Mouse (Mus musculus): ENCODE measurements around the gene Kctd5. TPM values are rescaled to one million over a fixed set of nuclear protein-coding genes. Genes with fewer than 3 reads are reported as not detected.

Kctd5 gene
- polyA plus RNA-seq, 1 experiment from 2014 or later = 58.4 TPM

DNA sequence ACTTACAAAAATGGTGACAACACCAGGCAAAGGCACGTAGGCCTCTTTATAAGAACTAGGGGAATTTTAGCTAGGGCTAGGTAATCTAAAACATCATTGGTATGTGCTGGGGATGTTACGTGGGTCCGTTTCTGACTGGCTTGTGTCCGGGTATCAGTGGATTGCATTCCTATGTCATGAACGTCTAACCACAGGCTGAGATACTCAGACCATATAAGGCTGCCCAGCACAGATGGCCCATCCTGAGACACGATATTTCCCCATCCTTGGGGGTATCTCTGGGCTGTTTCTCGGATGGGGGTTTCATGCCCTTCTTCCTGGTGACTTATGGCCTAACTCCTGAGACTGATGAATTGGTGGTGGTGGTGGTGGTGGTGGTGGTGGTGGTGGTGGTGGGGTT is 38.2 kb downstream of the Kctd5 start:
- Histone ChIP-seq H3K4me3 (replicated peaks) (no peak overlapping the region), H3K36me3 (no peaks in the 10 kb centered on the region), H3K27me3 (replicated peaks) (no peaks in the 10 kb centered on the region), H3K27ac (no peak overlapping the region), H3K4me2 (no peak overlapping the region), H3K9me3 (no peaks in the 10 kb centered on the region), H3K4me1 (no peaks in the 10 kb centered on the region; the same call in 1 of the 2 replicates), H3K9ac (no peak overlapping the region)
- no peak for ATAC-seq (ENCODE audit: insufficient read depth, low FRiP score, low read depth)
- 60% methylated on average over 7 of the region's 7 CpGs for WGBS

DNA sequence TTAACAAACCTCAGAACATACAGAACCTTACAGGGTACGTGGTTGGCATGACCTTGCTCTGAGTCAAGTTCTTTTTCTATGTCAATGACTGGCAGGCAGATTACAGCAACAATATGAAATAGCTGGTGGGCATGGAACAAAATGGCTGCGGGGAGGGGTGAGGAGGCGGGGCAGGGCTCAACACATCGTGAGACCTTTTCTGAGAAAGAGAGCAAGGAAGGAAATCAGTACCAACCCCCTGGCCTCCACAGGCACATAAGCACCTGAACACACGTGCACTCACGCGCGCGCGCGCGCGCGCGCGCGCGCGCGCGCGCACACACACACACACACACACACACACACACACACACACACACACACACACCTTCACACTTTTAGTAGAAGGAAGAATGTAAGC is 42.7 kb downstream of the Kctd5 start:
- Histone ChIP-seq H3K4me1 (no peaks in the 10 kb centered on the region), H3K36me3 (no peaks in the 10 kb centered on the region), H3K4me2 (no peak overlapping the region), H3K9ac (no peak overlapping the region), H3K27ac (no peak overlapping the region), H3K4me3 (replicated peaks) (no peak overlapping the region), H3K27me3 (replicated peaks) (no peaks in the 10 kb centered on the region), H3K9me3 (no peaks in the 10 kb centered on the region)
- WGBS = 71% methylated on average over 4 of the region's 22 CpGs
- ATAC-seq (ENCODE audit: insufficient read depth, low FRiP score, low read depth) = no peak

DNA sequence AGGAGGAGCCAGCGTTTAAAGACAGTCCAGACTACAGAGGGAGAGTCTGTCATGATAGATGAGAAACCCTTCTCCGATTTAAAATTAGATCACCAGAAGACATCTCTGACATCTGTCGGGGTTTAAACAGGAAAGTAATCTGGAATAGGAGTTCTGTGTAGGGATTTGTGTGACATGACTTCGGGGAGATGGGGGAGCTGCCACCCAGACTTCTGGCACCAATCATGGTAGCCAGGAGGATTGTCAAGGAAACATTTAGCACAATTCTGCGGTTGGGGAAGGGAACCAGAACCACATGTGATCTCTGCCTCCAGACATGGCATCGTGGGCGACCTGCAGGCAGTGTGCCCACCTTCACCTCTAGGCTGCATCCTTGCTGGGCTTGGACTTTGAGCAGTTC is 43.8 kb downstream of the Kctd5 start:
- H3K4me3 ChIP-seq (replicated peaks) = no peak overlapping the region
- H3K27ac ChIP-seq = no peak overlapping the region
- H3K36me3 ChIP-seq = no peaks in the 10 kb centered on the region
- 77% methylated on average over 7 of the region's 7 CpGs for WGBS
- H3K4me2 ChIP-seq = no peak overlapping the region
- ATAC-seq (ENCODE audit: insufficient read depth, low FRiP score, low read depth) = no peak
- no peaks in the 10 kb centered on the region for H3K27me3 ChIP-seq (replicated peaks)
- no peaks in the 10 kb centered on the region for H3K9me3 ChIP-seq
- no peaks in the 10 kb centered on the region for H3K4me1 ChIP-seq
- H3K9ac ChIP-seq = no peak overlapping the region

DNA sequence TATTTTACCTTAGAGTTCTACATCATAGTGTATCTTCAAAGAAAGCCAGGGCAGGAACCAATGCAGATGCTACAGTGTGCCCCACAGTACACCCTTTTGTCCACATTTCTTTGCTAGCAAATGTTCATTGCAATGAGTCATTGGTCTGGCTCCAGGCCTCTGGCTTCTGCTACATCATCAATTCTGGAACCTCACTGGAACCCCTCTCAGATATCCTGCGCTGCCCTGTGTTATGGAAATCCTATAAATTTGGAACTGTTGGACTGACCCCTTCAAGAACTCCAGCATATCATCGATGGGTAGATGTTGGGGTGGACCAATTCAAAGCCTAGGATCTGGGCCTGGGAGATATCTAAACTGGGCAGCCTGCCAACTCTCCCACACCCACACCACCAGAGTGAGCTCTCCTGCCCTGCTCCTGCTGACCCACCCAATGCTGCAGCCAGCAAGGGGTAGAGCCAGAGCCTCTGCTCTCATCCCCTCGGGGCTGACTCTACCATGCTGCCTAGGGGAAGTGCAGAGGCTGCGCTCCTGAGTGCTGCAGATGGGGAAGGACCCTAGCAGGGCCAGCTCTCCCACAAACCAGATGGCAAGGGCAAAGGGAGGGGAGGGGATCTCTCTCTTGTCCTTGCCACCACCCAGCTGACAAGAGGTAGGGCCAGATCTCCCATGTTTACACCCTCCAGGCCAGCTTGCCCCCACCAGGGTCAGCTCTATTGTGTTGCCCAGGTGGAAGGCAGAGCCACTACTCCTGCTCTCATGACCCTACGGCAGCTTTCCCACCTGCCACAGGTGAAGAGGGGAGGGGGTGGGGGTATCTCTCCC is 51.7 kb downstream of the Kctd5 start:
- Histone ChIP-seq H3K9ac (no peak overlapping the region), H3K36me3 (no peaks in the 10 kb centered on the region), H3K27ac (peak overlapping the region; percentile 92), H3K9me3 (no peaks in the 10 kb centered on the region), H3K4me1 (peaks cover 14% of the 10 kb centered on the region), H3K4me2 (no peak overlapping the region; the same call in 1 of the 2 replicates), H3K4me3 (replicated peaks) (no peak overlapping the region), H3K27me3 (replicated peaks) (no peaks in the 10 kb centered on the region)
- WGBS = 37% methylated on average over 5 of the region's 5 CpGs
- ATAC-seq (ENCODE audit: insufficient read depth, low FRiP score, low read depth) = peak; percentile 63

DNA sequence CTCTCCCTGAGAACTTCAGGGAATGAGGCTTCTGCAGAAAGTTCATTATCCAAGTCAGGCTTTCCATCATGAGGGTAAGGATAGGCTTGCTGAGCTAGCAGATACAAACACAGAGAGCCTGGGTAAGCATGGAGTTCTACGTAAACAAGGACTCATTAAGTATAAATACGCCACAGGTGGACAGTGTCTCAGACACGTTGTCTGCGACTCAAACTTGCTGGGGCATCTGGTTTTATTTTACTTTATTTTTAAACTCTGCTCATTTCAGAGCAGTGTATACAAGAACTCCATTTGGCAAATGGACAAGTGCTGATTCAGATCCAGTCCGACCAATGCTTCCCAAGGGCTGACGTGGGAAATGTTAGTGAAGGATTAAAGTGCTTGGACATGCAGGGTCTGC is 52.6 kb downstream of the Kctd5 start:
- Histone ChIP-seq H3K36me3 (no peaks in the 10 kb centered on the region), H3K4me2 (no peak overlapping the region), H3K9me3 (no peaks in the 10 kb centered on the region), H3K4me3 (replicated peaks) (no peak overlapping the region), H3K9ac (no peak overlapping the region), H3K27ac (peak overlapping the region; percentile 92), H3K27me3 (replicated peaks) (no peaks in the 10 kb centered on the region), H3K4me1 (peaks cover 14% of the 10 kb centered on the region)
- ATAC-seq (ENCODE audit: insufficient read depth, low FRiP score, low read depth) = peak; percentile 70
- WGBS = 32% methylated on average over 6 of the region's 6 CpGs

DNA sequence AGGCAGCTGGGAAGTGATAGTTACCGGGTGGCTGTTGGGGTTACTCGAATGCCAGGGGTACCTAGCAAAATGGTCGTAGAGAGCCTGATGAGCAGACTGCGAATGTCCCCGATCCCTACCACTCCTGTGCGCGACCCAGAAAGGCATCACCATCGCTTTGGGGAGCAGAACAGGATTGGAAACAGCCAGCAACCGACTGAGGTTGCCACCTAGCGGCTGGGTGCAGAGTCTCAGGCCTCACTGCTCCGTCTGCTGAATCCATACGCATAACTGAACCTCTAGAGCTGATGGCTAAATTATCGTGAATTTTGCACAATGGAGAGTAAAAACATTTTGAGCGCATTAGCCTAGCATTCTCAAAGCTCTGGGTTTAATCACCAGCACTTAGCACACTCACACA is 57.6 kb downstream of the Kctd5 start:
- Histone ChIP-seq H3K27me3 (replicated peaks) (no peaks in the 10 kb centered on the region), H3K4me1 (no peaks in the 10 kb centered on the region), H3K4me2 (no peak overlapping the region), H3K9ac (no peak overlapping the region), H3K9me3 (no peaks in the 10 kb centered on the region), H3K27ac (no peak overlapping the region), H3K4me3 (replicated peaks) (no peak overlapping the region), H3K36me3 (no peaks in the 10 kb centered on the region)
- no peak for ATAC-seq (ENCODE audit: insufficient read depth, low FRiP score, low read depth)
- WGBS = 35% methylated on average over 14 of the region's 14 CpGs

DNA sequence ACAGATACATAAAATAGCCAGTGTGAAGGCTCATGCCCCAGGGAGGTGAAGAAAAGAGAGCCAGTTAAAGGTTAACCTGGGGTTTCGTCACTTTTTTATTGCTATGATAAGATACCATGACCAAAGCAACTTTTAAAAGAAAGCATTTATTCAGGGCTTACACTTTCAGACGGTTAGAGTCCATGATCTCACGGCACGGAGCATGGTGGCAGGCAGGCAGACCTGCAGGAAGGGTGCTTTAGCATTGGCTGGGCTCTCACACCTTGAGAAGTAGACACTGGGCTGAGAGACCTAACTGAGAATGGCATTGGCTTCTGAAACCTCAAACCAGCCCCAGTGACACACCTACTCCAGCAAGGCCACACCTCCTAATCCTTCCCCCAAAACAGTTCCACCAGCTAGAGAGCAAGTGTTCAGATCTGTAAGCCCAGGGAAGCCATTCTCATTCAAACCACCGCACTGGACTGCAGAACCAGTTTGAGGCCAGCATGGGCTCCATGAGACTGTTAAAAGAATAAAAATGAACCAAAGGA is 58.8 kb downstream of the Kctd5 start:
- H3K9me3 ChIP-seq = no peaks in the 10 kb centered on the region
- H3K27me3 ChIP-seq (replicated peaks) = no peaks in the 10 kb centered on the region
- no peak overlapping the region for H3K9ac ChIP-seq
- no peak overlapping the region for H3K4me3 ChIP-seq (replicated peaks)
- no peak overlapping the region for H3K4me2 ChIP-seq
- no peak overlapping the region for H3K27ac ChIP-seq
- ATAC-seq (ENCODE audit: insufficient read depth, low FRiP score, low read depth) = no peak
- H3K4me1 ChIP-seq = no peaks in the 10 kb centered on the region
- 78% methylated on average over 5 of the region's 5 CpGs for WGBS
- H3K36me3 ChIP-seq = no peaks in the 10 kb centered on the region

DNA sequence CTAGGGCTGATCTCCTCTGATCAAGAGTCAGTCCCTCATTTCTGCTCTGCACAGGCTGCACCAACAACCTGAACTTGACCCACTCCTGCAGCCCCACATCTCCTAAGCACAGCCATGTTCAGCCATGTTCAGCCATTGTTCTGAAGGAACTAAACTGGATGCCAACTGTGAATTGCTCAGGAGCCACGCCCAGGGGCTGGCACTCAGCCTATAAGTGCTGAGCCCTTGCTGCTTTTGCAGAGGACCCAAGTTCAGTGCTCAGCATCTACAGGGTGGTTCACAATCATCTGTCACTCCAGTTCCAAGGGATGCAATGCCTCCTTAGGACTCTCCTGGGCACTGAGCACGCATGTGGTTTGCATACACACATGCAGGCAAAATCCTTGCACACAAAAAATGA is 60.4 kb downstream of the Kctd5 start:
- 85% methylated on average over 2 of the region's 2 CpGs for WGBS
- Histone ChIP-seq H3K27me3 (replicated peaks) (no peaks in the 10 kb centered on the region), H3K4me3 (replicated peaks) (no peak overlapping the region), H3K9me3 (no peaks in the 10 kb centered on the region), H3K9ac (no peak overlapping the region), H3K4me1 (no peaks in the 10 kb centered on the region), H3K27ac (no peak overlapping the region), H3K4me2 (no peak overlapping the region), H3K36me3 (no peaks in the 10 kb centered on the region)
- ATAC-seq (ENCODE audit: insufficient read depth, low FRiP score, low read depth) = no peak

DNA sequence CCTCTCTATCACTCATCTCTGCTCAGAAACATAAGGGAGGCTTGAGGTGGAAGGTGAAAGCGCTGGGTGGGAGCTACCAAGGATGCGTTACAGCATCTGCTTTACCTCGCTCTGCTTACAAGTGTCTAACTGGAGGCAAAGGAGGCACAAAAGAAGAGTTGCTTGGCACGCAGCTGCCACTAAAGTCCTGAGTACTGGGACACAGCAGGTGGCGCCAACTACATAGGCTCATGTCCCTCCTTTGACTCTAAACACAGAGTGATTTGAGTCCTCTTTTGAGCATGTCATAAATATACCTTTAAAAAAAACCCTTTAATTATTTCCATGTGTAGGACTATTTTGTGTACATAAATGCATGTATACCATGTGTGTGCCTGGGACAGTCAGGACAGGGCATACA is 63.7 kb downstream of the Kctd5 start:
- no peak overlapping the region for H3K27ac ChIP-seq
- H3K27me3 ChIP-seq (replicated peaks) = no peaks in the 10 kb centered on the region
- H3K36me3 ChIP-seq = no peaks in the 10 kb centered on the region
- no peak overlapping the region for H3K9ac ChIP-seq
- H3K4me3 ChIP-seq (replicated peaks) = no peak overlapping the region
- no peak overlapping the region for H3K4me2 ChIP-seq
- WGBS = 60% methylated on average over 5 of the region's 5 CpGs
- H3K9me3 ChIP-seq = no peaks in the 10 kb centered on the region
- ATAC-seq (ENCODE audit: insufficient read depth, low FRiP score, low read depth) = no peak
- H3K4me1 ChIP-seq = no peaks in the 10 kb centered on the region

DNA sequence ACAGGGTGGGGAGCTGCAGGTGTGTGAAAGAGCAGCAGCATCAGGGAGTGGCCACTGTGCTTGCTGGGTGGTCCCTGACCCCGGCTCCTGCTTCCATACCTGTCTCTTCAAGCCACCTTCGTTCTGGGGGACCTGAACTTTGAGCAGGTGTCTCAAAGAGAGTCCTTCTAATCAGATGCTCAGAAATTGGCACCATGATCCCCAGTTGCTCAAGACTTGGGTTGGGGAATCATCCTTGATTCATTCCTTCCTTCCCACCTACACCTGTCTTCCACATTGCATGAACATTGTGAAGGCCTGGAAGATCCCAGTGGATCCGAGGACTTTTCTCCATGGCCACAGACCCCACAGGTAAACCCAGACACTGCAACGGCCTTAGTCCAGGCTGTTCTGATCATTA is 65.2 kb downstream of the Kctd5 start:
- H3K4me1 ChIP-seq = no peaks in the 10 kb centered on the region
- H3K27ac ChIP-seq = no peak overlapping the region
- H3K9me3 ChIP-seq = no peaks in the 10 kb centered on the region
- no peak overlapping the region for H3K4me2 ChIP-seq
- 65% methylated on average over 4 of the region's 4 CpGs for WGBS
- no peaks in the 10 kb centered on the region for H3K36me3 ChIP-seq
- H3K4me3 ChIP-seq (replicated peaks) = no peak overlapping the region
- H3K27me3 ChIP-seq (replicated peaks) = no peaks in the 10 kb centered on the region
- no peak overlapping the region for H3K9ac ChIP-seq
- no peak for ATAC-seq (ENCODE audit: insufficient read depth, low FRiP score, low read depth)

DNA sequence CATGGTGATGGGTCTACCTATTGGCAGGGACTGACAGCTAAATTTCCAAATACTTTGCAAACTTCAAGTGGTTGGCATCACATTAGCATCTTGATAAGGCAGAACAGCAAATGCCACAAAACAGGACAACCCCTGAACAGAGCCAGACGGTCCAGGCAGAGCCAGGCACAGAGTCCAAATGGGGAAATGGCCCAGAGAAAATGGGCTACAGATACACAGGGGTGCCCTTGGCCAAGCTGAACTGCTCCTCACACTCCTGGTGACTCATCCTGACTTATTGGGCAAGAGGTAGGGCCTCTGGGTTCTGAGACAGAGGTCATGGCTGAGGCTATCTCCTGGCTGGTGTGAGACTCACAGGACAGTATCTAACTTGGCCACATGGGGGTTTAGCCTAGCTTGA is 65.9 kb downstream of the Kctd5 start:
- Histone ChIP-seq H3K36me3 (no peaks in the 10 kb centered on the region), H3K4me3 (replicated peaks) (no peak overlapping the region), H3K9me3 (no peaks in the 10 kb centered on the region), H3K27ac (no peak overlapping the region), H3K9ac (no peak overlapping the region), H3K27me3 (replicated peaks) (no peaks in the 10 kb centered on the region), H3K4me1 (no peaks in the 10 kb centered on the region), H3K4me2 (no peak overlapping the region)
- peak; percentile 70 for ATAC-seq (ENCODE audit: insufficient read depth, low FRiP score, low read depth)
- WGBS = 78% methylated on average over 1 of the region's 1 CpGs

DNA sequence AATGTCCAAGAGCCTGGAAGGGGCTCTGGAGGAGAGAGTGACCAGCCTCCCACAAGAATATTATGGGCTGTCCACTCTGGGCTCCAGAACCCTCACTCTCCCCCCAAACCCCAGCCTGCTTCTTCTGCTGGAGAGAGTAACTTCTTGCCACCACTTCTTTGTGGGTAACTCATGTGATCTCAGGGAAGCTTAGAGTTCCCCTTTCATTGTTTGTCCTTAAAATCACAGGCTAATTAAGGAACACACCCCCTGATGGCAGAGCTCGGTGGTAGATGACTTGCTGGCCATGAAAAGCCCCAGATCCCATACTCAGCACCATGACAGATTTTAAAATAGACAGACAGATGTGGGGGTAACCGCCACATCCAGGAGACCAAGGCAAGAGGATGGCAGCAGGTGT is 66.4 kb downstream of the Kctd5 start:
- no peak overlapping the region for H3K9ac ChIP-seq
- no peaks in the 10 kb centered on the region for H3K4me1 ChIP-seq
- no peaks in the 10 kb centered on the region for H3K27me3 ChIP-seq (replicated peaks)
- 42% methylated on average over 2 of the region's 2 CpGs for WGBS
- H3K9me3 ChIP-seq = no peaks in the 10 kb centered on the region
- H3K4me2 ChIP-seq = no peak overlapping the region
- H3K36me3 ChIP-seq = no peaks in the 10 kb centered on the region
- H3K4me3 ChIP-seq (replicated peaks) = no peak overlapping the region
- no peak overlapping the region for H3K27ac ChIP-seq
- no peak for ATAC-seq (ENCODE audit: insufficient read depth, low FRiP score, low read depth)
